Mouse (Mus musculus): ENCODE measurements around the gene Neu3. TPM values are rescaled to one million over a fixed set of nuclear protein-coding genes. Genes with fewer than 3 reads are reported as not detected.
"Not testable (repeated sequence)": the region's sequence is repeated elsewhere in the genome, so short reads cannot be mapped to it uniquely, and the experiment has no call there.

Neu3 gene
- polyA plus RNA-seq, 1 experiment from 2014 or later: 1.9 TPM

GRCm38 (mm10) chr7:99824649-99825483 lies 3.4 kb downstream of the Neu3 start:
- Histone ChIP-seq H3K27ac (no peak overlapping the region), H3K36me3 (no peaks in the 10 kb centered on the region), H3K27me3 (ENCODE audit: insufficient read depth, poor library complexity, severe bottlenecking) (no peaks in the 10 kb centered on the region), H3K9me3 (no peaks in the 10 kb centered on the region), H3K4me3 (no peak overlapping the region), H3K4me1 (replicated peaks) (peaks cover 13% of the 10 kb centered on the region)
- DNase-seq (ENCODE audit: low spot score): no peak
- 86% methylated on average over 16 of the region's 16 CpGs for WGBS

DNA sequence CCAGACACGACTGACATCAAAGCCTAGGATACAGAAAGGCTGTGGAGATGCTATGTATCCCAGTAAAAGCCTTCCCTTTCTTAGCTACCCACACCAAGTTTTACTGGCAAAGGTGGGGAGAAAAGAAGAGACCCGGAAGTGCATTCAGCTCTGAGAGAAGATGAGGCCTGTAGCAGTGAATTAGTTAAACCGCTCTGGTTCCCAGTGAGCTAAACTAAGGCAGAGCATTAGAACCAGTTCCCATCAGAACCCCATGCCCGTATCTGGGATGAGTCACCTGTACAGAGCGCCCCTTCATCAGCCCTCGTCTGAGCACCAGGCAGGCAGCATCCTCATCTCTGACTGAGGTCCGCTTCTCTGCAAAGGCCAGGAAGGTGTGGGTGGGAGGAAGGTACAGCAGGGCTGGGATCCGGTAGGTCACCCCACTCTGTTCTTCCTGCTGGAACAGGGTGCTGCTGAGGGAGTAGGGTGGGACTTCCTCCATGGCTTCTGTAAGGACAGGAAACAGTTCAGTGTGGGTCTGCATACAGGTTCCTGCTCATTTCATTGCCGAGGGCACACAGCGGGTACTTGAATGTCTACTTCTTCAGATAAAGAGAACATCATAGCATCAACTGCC lies 5.1 kb downstream of the Neu3 start:
- no peaks in the 10 kb centered on the region for H3K27me3 ChIP-seq (ENCODE audit: insufficient read depth, poor library complexity, severe bottlenecking)
- 0 out of 2 replicates have a peak overlapping the region, but pooled peaks have one; percentile 16 for H3K27ac ChIP-seq
- no peaks in the 10 kb centered on the region for H3K9me3 ChIP-seq
- H3K36me3 ChIP-seq: no peaks in the 10 kb centered on the region
- WGBS: 85% methylated on average over 10 of the region's 10 CpGs
- H3K4me3 ChIP-seq: no peak overlapping the region
- H3K4me1 ChIP-seq (replicated peaks): peaks cover 8% of the 10 kb centered on the region
- no peak for DNase-seq (ENCODE audit: low spot score)

GRCm38 (mm10) chr7:99822426-99822825 lies 5.8 kb downstream of the Neu3 start:
- Histone ChIP-seq H3K4me1 (replicated peaks) (peaks cover 2% of the 10 kb centered on the region; the same call in 1 of the 2 replicates), H3K9me3 (no peaks in the 10 kb centered on the region), H3K27ac (no peak overlapping the region), H3K27me3 (ENCODE audit: insufficient read depth, poor library complexity, severe bottlenecking) (no peaks in the 10 kb centered on the region), H3K4me3 (no peak overlapping the region), H3K36me3 (no peaks in the 10 kb centered on the region)
- WGBS: 82% methylated on average over 5 of the region's 5 CpGs
- DNase-seq (ENCODE audit: low spot score): no peak

DNA sequence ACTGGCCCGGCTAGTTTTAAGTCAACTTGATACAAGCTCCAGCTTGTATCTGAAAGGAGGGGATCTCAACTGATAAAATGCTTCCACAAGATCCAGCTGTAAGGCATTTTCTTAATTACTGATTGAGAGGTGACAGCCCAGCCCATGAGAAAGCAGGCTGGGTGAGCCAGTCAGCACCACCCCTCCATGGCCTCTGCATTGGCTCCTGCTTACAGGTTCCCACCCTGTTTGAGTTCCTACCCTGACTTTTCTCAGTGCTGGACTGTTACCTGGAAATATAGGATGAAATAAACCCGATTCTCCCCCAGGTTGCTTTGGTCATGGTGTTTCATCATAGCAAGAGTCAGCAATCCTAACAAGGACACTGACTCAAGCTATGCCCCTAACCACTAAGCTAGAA lies 6.3 kb downstream of the Neu3 start:
- Histone ChIP-seq H3K27ac (no peak overlapping the region), H3K36me3 (no peaks in the 10 kb centered on the region), H3K27me3 (ENCODE audit: insufficient read depth, poor library complexity, severe bottlenecking) (no peaks in the 10 kb centered on the region), H3K4me3 (no peak overlapping the region), H3K4me1 (replicated peaks) (0 out of 2 replicates have a peak, but pooled peaks cover 2% of the 10 kb centered on the region), H3K9me3 (no peaks in the 10 kb centered on the region)
- WGBS: 88% methylated on average over 2 of the region's 2 CpGs
- no peak for DNase-seq (ENCODE audit: low spot score)

DNA sequence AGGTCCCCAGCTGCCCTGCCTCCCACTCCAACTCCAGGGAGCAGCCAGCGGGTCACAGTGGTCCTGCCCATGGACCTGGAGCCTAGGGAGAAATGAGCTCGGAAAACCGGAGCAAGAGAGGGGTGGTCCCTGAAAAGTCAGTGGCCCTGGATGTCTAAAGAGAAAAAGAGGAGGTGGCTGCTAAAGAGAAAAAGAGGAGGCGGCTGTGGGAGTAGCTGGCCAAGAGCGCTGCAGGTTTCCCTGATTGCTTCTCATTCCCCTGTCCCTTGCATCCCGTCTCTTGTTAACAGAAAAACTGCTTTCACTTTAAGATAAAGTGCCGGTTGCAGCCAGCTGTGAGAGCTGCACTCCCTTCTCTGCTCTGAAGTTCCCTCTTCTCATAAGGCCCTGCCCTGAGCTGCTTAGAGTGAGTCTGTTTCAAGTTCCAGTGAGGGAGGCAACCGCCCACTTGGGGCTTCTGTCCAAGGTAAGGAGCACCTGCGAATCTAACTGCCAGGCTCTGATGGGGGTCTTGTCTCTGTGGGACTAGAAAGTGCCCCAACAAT lies 10.0 kb downstream of the Neu3 start:
- not testable (repeated sequence) for H3K27me3 ChIP-seq (ENCODE audit: insufficient read depth, poor library complexity, severe bottlenecking); H3K4me3 ChIP-seq; DNase-seq (ENCODE audit: low spot score); H3K4me1 ChIP-seq (replicated peaks); H3K36me3 ChIP-seq; H3K27ac ChIP-seq; H3K9me3 ChIP-seq
- WGBS: 18% methylated on average over 9 of the region's 9 CpGs

DNA sequence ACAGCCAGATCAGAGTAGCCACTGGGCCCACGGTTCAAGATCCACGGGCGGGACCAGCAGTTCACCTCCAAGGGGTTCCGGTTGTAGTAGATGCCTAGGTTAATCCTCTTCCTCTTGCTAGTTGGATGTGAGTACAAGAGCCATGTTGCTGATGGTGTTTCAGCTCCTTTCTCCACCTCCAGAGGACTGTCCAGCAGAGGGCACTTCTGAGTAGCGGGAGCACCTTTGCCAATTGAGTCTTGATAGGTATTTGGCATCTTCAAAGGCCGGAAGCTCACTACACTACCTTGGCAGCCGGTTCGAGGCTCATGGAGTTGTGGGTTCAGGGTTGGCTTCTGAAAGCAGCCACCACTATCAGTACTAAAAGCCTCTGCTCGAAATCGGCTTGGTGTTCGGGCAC lies 14.8 kb downstream of the Neu3 start:
- no peaks in the 10 kb centered on the region for H3K9me3 ChIP-seq
- H3K4me1 ChIP-seq (replicated peaks): 0 out of 2 replicates have a peak, but pooled peaks cover 2% of the 10 kb centered on the region
- H3K36me3 ChIP-seq: no peaks in the 10 kb centered on the region
- no peak overlapping the region for H3K4me3 ChIP-seq
- H3K27me3 ChIP-seq (ENCODE audit: insufficient read depth, poor library complexity, severe bottlenecking): no peaks in the 10 kb centered on the region
- H3K27ac ChIP-seq: no peak overlapping the region
- DNase-seq (ENCODE audit: low spot score): no peak
- 91% methylated on average over 11 of the region's 11 CpGs for WGBS

- DNase-seq (ENCODE audit: low spot score): no peak
- Histone ChIP-seq H3K4me3 (no peak overlapping the region), H3K36me3 (no peaks in the 10 kb centered on the region), H3K27me3 (ENCODE audit: insufficient read depth, poor library complexity, severe bottlenecking) (no peaks in the 10 kb centered on the region), H3K4me1 (replicated peaks) (no peaks in the 10 kb centered on the region), H3K27ac (no peak overlapping the region), H3K9me3 (no peaks in the 10 kb centered on the region)
- WGBS: 93% methylated on average over 4 of the region's 4 CpGs
Measured at GRCm38 (mm10) chr7:99811661-99812060, 16.6 kb downstream of the Neu3 start.

GRCm38 (mm10) chr7:99810814-99811213 lies 17.4 kb downstream of the Neu3 start:
- 93% methylated on average over 2 of the region's 2 CpGs for WGBS
- DNase-seq (ENCODE audit: low spot score): no peak
- no peaks in the 10 kb centered on the region for H3K9me3 ChIP-seq
- H3K4me3 ChIP-seq: no peak overlapping the region
- no peak overlapping the region for H3K27ac ChIP-seq
- no peaks in the 10 kb centered on the region for H3K4me1 ChIP-seq (replicated peaks)
- no peaks in the 10 kb centered on the region for H3K27me3 ChIP-seq (ENCODE audit: insufficient read depth, poor library complexity, severe bottlenecking)
- no peaks in the 10 kb centered on the region for H3K36me3 ChIP-seq

DNA sequence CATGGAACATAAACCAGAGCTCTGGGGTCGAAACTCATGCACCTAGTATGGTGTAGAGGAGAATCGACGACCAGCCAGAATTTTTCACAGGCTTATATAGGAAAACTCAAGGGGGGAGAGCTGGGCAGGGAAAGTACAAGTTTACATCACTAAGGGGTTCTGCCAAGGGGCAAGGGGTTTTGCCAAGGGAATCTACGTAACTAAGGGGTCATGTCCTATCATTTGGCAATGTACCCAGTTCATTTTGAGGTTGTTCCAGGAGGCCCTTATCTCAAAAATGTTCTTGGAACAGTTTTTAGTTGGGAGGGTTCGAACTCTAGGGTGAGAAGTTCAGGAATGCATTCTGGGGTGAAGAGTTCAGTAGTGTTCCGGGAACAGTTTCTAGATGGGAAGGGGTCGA lies 21.2 kb downstream of the Neu3 start:
- not testable (repeated sequence) for H3K27me3 ChIP-seq (ENCODE audit: insufficient read depth, poor library complexity, severe bottlenecking); H3K4me1 ChIP-seq (replicated peaks); DNase-seq (ENCODE audit: low spot score); H3K36me3 ChIP-seq; H3K27ac ChIP-seq; H3K4me3 ChIP-seq; H3K9me3 ChIP-seq
- WGBS: 87% methylated on average over 7 of the region's 7 CpGs

GRCm38 (mm10) chr7:99805340-99805739 lies 22.9 kb downstream of the Neu3 start:
- Histone ChIP-seq H3K27me3 (ENCODE audit: insufficient read depth, poor library complexity, severe bottlenecking) (no peaks in the 10 kb centered on the region), H3K36me3 (no peaks in the 10 kb centered on the region), H3K27ac (no peak overlapping the region), H3K4me3 (no peak overlapping the region), H3K9me3 (no peaks in the 10 kb centered on the region), H3K4me1 (replicated peaks) (no peaks in the 10 kb centered on the region)
- 97% methylated on average over 1 of the region's 1 CpGs for WGBS
- DNase-seq (ENCODE audit: low spot score): no peak

GRCm38 (mm10) chr7:99804033-99804432 lies 24.2 kb downstream of the Neu3 start:
- not testable (repeated sequence) for H3K27me3 ChIP-seq (ENCODE audit: insufficient read depth, poor library complexity, severe bottlenecking); H3K27ac ChIP-seq; H3K9me3 ChIP-seq; H3K4me1 ChIP-seq (replicated peaks); H3K36me3 ChIP-seq; H3K4me3 ChIP-seq; DNase-seq (ENCODE audit: low spot score)
- 87% methylated on average over 3 of the region's 3 CpGs for WGBS

DNA sequence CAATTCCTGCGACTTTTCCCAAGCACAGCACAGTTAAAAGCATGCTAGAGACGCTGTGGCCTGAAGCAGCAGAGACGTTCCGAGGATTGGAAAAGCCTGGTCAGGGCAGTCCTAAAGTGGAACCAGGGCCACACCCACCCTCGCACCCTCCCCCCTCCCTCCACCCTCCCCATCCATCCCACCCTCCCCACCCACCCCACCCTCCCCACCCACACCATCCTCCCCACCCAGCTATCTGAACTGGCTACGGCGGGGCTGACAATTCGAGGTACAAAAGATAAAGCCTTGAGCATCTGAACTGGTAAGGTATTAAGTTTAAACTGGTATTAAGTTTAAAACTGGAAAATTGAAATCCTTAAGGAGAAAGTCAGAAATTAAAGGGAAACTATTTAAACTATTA lies 24.7 kb downstream of the Neu3 start:
- H3K27me3 ChIP-seq (ENCODE audit: insufficient read depth, poor library complexity, severe bottlenecking): no peaks in the 10 kb centered on the region
- no peak overlapping the region for H3K27ac ChIP-seq
- H3K9me3 ChIP-seq: no peaks in the 10 kb centered on the region
- H3K4me3 ChIP-seq: no peak overlapping the region
- DNase-seq (ENCODE audit: low spot score): no peak
- H3K36me3 ChIP-seq: no peaks in the 10 kb centered on the region
- 78% methylated on average over 8 of the region's 8 CpGs for WGBS
- no peaks in the 10 kb centered on the region for H3K4me1 ChIP-seq (replicated peaks)

GRCm38 (mm10) chr7:99799118-99799517 lies 29.1 kb downstream of the Neu3 start:
- 81% methylated on average over 7 of the region's 7 CpGs for WGBS
- H3K36me3 ChIP-seq: no peaks in the 10 kb centered on the region
- no peaks in the 10 kb centered on the region for H3K9me3 ChIP-seq
- no peak overlapping the region for H3K27ac ChIP-seq
- H3K4me3 ChIP-seq: no peak overlapping the region
- peaks cover 19% of the 10 kb centered on the region for H3K4me1 ChIP-seq (replicated peaks)
- no peak for DNase-seq (ENCODE audit: low spot score)
- peaks cover 30% of the 10 kb centered on the region for H3K27me3 ChIP-seq (ENCODE audit: insufficient read depth, poor library complexity, severe bottlenecking)
